Mouse (Mus musculus) stomach, postnatal 0 days (tissue): ENCODE data around the gene Pard6b.

Experiments used
- CTCF ChIP-seq: IDR thresholded peaks from 2 replicates; pipeline ENCODE4 v1.5.1; 2016; ENCODE audit warnings: antibody characterized with exemption, low read depth, mild to moderate bottlenecking, moderate library complexity
- EP300 ChIP-seq: optimal IDR thresholded peaks from 2 replicates; pipeline ENCODE3; 2016; ENCODE audit warnings: antibody characterized with exemption

DNA sequence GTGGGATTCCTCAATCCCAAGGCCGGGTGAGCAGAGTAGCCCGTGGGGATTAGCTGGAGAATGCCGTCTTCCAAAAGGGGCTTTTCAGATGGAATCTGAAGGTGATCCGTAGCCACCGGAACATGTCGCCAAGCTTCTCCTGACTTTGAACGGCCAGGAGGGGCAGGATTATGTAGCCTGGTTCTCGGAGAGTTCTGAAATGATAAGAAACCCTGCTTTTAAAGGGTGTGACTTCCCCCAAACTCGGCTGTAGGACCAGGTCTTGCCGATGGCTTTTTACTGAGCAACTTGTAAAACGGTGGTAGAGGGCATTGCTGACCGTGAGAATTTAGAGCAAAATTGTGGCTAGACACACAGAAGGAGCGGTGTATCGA lies 1.1 kb downstream of the Pard6b start:
- TF ChIP-seq CTCF (0 out of 2 replicates have a peak, but pooled peaks have one; percentile 2), EP300 (no peak)
